Mouse (Mus musculus) adipocyte (in vitro differentiated cells): ENCODE results near the gene Uba1.

Experiments
- DNase-seq: peaks from one replicate; pipeline ENCODE4 v3.0.0-alpha.2; 2016; ENCODE audit warnings: low spot score

Gene Uba1

DNA sequence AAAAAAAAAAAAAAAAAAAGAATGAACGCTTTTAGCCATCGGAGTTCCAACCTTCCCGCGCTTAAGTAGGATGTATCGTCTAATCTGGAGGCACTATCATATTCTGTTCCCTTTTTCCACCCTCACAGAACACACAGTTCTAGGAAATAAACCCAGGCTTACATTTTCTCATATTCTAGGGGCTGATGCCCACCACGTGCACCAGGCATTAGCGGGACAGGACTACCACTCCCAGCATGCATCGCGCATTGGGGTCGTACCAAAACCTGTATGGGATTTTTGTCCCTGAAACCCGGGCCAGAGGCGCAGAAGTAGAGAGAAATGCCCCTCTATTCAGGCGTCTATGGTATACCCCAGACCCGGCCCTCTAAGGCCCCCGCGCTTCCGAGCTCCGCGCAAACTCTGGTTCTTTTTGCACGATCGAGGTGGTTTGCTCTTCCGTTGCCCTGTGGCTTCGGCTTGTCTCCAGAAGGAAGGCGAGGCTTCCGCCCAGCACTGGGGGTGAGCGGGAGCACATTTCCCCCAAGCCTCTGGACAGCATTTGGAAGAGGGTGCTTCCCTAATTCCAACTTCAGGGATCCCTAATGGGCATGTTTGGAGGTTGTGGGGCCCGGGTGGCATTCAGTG lies at the start of gene Uba1:
Gene Uba1 (plus strand): TSS at position 301 of the 627 bp plus-strand sequence.
- peak; percentile 78 for DNase-seq

DNA sequence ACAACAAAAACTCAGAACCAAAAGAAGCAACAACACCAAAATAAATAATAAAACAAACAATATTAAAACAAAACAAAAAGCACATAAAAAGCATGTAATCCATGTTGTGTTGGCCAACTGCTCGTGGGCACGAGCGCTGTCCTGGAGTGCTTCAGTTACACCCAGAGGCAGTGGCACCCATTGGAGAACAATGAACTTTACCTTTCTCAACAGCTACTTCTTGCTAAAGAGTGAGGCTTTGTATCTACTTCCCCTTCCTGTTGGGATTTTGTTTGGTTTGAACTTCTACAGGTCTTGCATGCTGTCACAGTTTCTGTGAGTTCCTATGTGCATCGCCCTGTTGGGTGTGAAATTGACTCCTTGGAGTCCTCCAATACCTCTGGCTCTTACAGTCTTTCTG lies 49.6 kb upstream of the Uba1 start:
- DNase-seq, result no peak

DNA sequence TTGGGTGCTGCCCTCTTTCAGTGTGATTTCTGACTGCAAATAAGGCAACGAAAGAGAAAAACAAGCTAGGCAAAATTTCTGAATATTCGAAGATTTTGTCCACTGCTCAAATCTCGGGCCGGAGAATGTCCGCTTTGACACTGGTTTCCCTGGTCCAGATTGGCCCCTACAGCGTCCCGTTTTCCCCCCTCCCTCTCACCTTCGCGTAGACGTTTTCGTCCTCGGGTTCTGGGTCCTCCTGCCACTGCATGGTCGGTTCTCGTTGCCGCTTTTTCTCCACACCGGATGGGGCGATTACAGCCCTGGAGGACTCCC lies 41.3 kb upstream of the Uba1 start:
- DNase-seq, result no peak

DNA sequence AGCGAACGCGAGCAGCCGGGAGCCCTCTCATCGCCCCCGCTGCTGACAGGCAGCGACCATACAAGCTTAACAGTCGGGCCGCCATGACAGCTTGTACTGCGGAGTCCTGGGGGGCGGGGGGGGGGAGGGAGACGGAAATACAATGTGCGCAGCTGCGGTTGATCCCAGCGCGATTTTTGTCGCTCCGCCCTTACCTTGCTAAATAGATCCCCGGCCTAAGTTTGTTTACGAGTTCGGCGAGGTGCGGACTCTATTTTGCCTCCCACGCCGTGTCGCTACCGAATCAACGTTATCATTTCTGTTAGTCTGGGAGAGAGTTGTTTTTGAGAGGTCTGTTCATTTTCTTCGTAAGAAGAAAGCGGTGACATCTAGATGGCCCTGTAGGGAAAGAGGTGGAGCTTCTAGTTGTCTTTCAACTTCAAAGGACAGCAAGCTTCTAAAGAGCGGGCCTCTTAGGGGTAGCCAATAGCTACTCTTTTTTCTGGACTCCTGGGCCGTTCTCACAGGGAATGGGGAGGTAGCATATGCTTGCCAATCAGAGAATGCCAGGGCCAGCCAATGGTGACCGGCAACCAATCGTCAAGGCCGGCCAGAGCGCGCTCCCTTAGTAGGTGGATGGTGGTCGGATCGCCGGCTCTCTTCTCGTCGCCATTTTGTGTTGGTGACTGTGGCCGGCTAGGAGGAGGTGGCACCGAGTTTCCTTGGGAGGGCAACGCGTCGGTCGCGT lies 40.8 kb upstream of the Uba1 start, which contains the start of the genes Rbm10 and Ndufb11:
Gene Rbm10 (plus strand): TSS at position 328 of the 727 bp plus-strand sequence.
Gene Ndufb11 (minus strand): TSS at position 444 of the 727 bp plus-strand sequence.
- DNase-seq, result peak; percentile 84

DNA sequence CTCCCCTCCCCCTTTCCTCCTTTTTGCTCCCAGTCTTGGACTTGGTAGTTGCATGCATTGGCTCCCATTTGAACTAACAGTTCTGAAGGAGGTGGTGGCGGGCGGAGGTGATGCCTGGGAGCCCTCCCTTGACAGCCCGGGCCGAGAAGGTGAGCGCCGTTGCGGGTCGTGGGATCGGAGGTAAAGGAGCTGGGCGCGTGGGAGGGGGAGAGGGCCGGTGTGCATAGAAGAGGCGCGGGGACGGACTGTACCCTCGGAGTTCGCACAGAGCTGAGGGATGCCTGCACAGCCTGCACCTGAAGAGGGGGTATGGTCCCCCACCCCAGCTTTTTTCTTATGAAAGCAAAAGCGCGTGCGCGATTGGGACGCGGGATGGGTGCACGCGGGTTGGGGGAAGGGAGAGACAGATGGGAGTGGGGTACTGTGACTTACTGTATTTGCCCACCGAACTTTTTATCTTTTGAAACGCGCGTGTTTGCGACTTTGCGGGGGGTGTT lies 40.2 kb upstream of the Uba1 start:
- DNase-seq, result peak; percentile 24

DNA sequence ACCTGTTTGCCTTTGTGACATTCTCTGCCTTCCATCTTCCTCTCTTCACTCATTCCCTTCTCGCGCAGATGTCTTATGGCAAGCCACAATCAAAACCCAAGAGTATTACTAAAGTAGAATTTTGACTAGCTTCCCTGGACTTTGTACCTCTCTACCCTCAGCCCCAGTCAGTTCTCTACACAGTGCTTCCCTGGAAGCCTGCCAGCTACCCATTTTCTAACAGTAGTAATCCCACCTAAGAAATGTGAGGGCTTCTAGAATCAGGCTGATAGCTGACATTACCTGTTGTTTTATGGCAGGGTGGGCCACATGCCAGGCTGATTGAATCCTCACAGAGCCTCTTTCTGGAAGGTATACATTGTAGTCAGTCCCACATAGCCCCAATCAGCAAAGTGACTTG lies 20.0 kb upstream of the Uba1 start:
- DNase-seq, result no peak

DNA sequence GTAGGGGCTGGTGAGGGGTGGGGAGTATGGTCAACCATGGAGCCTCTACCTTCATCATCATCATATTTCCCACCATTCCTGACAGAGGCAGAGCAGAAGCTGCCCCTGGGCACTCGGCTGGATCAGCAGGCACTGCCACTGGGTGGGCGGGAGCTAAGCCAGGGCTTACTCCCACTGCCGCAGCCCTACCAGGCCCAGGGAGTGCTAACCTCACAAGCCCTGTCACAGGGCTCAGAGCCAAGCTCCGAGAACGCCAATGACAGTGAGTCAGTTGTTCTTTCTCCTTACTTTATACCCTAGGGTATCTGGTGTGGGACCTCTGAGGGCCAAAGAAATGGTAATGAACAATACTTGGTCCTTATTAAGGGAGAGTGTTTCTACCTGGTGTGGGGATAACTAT lies 13.3 kb upstream of the Uba1 start:
- DNase-seq, result no peak

DNA sequence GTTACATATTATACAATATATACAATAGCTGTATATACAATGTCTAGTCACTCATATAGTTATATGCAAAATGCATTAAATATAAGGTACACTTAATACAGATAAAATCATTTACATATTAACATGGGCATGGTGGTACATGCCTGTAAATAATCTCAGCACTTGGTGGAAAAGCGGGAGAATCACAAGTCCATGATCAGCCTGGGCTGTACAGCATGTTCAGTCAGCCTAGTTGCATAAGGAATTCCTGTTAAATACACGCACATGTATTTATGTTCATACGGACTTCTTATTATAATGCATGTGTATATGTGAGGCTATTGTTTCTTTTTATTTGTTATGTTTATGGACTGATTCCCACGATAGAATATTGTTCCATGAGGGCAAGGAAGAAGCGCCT lies 533 bp upstream of the Uba1 start:
- no peak for DNase-seq

DNA sequence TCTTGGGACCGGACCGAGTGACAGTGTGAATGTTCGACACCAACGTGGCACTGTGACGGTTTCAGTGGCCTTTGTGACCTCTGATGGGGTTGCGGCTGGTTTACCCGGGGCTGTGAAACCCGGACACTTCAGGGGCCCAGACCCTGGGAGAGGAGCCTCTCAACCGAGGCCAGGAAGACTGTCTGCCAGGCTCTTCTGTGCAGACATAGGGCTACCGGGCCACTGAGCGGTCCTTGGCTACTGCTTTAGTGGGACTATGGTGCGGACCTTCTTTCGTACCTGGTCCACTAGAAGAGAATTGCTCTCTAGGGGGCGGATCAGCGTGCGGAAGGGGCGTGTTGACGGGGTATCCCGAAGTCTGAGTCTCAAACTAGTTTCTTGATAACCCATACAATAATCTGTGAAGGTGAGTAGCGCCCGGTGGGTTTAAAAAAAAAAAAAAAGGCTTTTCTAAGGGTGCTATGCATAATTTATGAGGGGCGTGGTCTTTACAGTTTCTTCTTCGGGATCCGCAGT lies 823 bp downstream of the Uba1 start:
- no peak for DNase-seq

DNA sequence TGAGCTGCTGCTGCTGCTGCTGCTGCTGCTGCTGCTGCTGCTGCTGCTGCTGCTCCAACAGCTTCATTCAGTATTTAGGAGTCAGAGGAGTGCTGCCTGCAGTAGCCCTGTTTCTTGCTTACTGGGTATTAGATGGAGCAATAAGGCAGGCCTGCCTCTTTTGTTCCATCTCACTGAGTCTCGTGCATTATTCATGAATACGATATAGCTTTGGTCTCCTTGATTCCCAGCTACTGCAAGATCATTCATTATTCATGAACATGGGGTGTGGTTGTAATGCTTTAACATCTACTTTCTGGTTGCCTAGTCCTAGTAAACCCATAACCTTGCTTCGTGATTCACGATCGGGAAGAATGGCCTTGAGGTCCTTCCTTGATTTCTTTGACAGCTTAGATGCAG lies 4.2 kb downstream of the Uba1 start:
- DNase-seq, result no peak

DNA sequence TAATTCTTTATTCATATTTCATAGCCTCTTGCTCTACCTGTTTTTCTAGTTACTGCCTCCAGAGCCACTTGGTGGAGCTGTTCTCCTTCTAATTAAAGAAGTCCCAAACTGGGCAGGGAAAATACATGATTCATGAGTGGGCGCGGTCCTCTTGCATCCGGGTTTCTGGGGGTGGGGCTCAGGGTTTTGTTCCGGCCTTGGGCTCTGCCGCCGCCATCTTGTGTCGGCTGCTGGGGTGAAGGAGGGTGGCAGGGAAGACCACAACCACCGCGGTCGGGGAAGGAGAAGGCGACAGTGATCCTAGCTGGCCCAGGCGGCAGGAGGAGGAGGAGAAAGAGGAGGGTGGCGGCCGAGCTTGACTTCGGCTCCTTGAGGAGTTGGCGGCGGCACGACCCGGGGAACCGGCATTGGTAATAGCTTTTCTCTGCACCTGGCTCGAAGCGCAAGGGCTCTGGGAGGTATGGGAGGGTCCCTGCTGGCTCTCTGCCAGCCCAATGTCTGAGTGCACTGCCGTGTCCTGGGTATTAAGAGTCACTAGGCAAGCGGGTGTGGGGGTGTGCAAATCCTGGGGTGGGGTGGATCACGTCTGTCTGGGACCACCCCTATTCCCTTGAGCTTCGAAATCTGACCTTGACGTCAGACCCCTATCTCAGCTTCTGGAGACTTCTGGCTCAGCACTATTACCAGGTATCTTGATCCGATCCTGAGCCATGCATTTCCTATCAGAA lies 4.8 kb downstream of the Uba1 start:
- peak; percentile 95 for DNase-seq

DNA sequence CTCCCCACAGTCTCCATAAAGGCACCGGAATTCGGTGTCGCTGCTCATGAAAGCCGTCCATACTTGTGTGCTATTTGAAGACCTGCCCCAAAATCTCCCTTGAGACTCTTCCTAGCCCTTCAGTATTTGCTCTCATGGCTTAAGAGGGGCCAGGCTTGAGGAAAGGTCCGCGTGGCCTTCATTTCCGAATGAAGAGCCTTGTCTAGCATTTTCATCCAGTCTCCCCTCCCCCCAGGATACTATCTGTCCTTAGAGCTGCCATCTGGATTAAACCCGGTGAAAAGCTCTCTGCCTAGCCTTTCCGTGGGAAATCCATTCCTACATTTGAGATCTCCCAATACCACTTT lies 5.3 kb downstream of the Uba1 start:
- peak; percentile 29 for DNase-seq

DNA sequence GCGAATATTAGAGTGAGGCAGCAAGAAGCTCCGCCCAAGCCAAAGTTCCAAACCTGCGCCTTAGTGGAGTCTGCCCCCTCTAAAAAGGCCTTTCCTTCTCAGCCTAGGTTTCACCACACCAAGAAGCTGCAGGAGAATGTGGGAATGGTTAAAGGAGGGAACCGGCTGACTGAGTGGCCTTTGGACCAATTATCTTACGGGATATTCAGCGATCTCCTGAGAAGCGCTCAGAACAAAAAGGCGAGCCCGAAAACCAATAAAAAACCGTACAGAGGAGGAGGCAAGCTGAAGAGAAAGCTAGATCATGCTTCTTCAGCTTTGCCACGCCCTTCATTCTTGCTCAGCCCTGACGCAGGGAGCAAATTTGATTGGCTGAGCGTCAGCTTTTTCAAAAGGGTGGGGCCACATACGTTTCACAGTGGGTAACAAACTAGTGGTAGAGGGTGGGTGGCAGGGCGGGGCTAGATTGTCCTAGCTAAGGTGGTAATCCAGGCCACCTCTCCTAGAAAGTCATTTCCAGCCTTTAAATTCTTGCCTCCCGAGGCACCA lies 29.5 kb downstream of the Uba1 start, which contains the start of gene Cdk16:
Gene Cdk16 (plus strand): TSS at position 436 of the 549 bp plus-strand sequence.
- DNase-seq, result peak; percentile 97

DNA sequence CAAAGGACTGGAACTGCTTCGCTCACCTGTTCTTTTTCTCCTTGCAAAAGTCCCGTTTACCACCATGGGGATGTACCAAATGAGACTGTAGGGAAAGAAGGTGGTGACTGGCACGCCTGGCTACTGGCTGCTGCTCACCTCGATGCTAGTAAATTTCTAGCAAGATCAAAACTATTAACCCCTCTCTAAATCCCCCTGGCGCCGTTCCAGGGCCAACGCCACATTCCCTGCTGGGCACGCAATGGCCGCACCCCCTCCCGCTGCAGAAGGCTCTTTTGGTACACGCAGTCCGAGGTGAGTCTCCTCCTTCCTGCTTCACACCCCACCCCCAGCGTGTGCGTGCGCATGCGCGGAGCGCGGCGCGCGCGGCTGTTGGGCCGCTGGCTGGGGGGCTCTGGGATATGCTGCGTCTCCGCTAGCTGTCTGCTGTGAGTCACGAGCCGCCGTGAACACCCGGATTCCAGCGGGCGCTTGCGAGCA lies 30.0 kb downstream of the Uba1 start:
- peak; percentile 84 for DNase-seq

DNA sequence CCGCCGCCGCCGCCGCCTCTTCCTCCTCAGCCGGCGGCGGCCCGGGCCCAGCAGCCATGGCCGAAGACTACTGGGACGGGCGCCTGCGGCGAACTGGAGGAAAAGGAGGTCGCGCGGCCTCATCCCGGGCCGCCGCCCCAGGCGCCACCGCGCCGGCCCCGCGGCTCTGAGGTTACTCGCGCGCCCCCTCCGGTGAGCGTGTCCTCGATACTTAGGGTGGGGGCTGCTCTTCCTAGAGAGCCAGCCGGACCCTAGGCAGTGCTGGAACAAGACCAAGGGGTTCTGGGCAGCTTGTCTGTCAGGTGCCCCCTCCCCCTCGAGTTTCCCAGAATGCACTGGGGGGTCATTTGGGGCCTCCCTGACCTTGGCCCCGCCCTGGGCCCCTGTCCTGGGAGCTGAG lies 30.5 kb downstream of the Uba1 start:
- peak; percentile 64 for DNase-seq

DNA sequence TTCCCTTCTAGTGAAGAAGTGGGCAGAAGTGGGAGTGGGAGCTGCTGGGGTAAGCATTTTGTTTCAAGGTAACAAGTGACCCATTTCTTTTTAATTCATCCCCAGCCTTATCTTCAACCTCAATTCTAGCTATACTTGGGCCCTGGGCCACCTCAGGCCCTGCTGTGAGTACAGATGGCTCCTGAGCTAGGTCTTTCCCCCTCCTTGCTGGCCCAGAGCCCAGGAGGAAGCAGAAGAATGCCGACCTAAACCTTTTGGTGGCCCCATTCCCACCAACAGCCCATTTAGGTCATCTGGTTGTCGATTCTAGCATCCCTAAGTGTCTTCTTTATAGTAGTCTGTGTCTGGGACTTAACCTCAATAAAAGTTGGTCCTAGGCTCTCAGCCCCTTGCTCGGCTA lies 33.4 kb downstream of the Uba1 start:
- DNase-seq, result no peak

DNA sequence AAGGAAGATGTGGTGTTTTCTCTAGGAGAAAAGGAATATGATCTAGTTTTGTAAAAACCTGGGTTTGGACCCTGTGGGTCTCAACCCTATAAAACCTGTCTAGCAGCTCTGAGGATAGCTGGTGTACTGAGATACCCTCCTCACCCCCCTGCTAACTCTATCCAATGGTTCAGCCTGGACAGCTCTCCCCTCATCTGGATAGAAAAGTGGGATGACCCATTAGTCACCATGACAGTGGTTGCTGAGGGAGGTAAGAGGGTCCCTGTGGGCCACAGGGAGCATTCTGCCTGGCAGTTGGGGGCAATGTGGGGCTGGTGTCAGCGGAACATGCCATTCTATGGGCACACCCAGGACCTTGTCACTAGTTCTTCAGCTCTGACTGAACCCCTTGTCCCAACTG lies 34.5 kb downstream of the Uba1 start:
- DNase-seq, result no peak

DNA sequence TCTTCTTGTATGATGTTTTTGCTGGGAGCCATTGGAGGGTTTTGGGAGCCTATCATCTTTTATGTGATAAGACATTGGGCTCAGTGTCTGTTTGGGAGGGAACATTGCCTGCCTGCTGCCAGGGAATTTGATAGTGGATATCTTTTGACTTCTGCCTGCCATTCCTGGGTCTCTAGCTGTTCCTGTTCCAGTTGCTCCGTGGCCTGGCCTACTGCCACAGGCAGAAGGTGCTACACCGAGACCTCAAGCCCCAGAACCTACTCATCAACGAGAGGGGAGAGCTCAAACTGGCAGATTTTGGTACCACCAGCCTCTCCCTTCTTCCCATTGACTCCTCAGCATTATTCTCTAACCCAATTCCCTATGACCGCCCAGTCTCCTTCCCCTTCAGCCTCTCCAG lies 37.7 kb downstream of the Uba1 start:
- DNase-seq, result no peak

DNA sequence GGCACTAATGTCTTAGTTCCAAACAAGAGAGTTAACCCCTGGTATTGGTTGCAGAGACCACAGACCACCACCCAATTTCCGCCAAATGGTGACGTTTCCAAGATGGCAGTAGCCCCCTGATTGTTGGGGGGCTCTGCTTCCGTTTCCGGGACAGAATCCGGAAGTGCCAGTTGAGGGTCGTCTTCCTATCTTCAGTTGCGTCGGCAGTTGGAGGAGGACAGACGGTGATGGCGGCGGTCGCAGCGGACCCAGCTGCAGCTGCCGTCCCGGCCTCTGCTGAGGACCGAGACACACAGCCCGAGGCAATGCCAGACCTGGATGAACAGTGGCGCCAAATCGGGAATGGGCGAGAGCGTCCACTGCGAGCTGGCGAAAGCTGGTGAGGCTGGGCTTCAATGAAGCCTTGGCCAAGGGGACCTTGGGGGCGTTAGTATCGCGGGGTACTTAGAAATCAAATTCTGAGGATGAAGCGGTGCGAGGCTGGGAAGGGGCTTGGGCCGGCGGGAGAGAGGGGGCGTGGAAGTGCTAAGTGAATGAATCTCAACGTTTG lies 45.7 kb downstream of the Uba1 start, which contains the start of gene Usp11:
Gene Usp11 (plus strand): TSS at position 166 of the 550 bp plus-strand sequence.
- no peak for DNase-seq

DNA sequence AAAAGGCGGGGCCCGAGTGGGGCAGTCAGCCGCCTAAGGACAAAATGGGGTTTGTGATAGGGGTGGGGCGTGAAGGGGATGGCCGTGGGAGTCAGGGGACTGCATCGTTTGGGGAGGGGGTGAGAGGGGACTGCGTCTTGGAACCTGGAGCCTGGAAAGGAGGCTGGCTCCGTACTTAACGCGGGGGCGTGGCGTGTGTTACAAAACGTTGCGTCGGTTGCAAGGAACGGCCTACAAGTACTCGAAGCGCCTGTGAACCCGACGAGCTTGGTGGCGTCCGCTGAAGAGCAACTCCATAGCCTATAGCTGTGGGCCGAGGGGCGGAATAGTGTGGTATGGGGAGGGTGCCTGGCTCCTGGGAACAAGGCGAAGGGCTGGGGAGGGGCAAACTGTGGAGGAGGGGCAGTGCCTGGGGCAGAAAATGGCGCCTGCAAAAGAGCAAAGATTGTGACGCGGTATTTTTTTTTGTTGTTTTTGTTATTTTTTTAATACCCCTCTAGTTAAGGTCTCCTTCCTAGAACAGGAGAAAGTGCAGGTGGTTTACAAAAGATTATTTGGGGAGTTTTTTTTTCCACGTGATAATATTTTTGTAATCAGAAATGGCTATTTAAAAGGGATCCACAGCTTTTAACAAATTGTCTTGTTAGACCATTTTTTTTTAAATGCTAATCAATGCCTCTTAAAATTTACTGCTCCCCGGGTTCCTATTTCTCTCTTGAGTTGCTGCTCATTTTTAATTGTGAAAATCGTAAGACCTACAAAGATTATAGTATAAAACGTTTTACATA lies 46.4 kb downstream of the Uba1 start:
- DNase-seq, result peak; percentile 93

DNA sequence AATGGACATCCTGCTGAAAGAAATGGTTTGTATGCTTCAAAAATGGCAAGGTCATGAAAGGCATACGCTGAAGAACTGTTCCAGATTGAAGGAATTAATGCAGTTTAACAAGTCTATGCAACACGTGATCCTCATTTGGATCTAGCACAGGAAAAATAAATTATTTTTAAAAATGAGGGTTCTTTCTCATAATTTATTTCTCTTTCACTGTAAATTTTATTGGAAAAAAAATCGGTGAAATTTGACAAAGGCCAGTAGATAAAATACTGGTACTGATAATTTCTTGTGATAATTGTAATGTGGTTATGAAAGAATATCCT lies 46.9 kb downstream of the Uba1 start:
- DNase-seq, result peak; percentile 24
